Mouse (Mus musculus): ENCODE data around the gene Myh6.

- TF ChIP-seq POLR2A (IDR thresholded peaks at IDR 0.05; ENCODE audit: low read depth, low read length) = no peak
- no peak for TF ChIP-seq CTCF (IDR thresholded peaks at IDR 0.05; ENCODE audit: extremely low read depth, insufficient read length, insufficient replicate concordance, low read depth, low read length)
These were observed 32.0 kb upstream of the Myh6 start for GRCm38 (mm10) chr14:54998680-54999079.

Measured in small intestine, adult 2 months (tissue).